Mouse (Mus musculus): ENCODE data around the gene Pon1. TPM values are rescaled to one million over a fixed set of nuclear protein-coding genes. Genes with fewer than 3 reads are reported as not detected.

Gene Pon1
- polyA plus RNA-seq, 1 experiment from 2014 or later = not detected

DNA sequence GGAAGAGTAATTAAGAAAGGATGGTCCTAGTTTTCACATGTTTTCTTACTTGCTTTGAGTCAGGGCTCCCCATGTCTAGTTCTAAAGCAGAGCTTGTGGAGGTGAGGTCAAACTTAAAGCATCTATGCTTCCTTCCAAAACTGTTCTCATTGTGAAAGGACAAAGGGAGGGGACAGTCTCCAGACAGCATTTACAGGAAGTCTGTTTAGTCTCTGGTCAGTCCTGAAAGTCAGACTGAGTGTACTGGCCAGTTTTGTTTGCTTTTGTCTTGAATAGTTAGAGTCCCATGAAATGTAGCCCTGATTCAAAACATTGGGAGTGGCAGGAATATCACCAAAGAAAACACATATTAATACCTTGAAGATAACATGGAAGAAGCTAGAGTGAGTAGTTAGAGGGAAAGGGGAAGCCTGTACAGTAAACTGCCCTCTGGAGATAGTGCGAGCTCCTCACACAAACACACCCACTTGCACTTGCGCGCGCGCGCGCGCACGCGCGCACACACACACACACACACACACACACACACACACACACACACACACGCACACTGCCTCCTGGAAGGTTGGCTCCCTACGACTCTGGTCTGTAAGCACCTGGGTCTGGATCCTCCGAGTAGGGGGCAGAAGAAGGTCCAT, 30.1 kb downstream of the Pon1 start:
- peaks cover 18% of the 10 kb centered on the region for H3K36me3 ChIP-seq (ENCODE audit: control insufficient read depth, insufficient read depth, low read length)
- H3K4me1 ChIP-seq (ENCODE audit: control insufficient read depth in 2 of 2, insufficient read depth in 2 of 2, low read length in 2 of 2) = peaks cover 2 to 4% of the 10 kb centered on the region in 2 experiments; a peak in 2 of 4 replicates
- WGBS = 76% methylated on average over 14 of the region's 14 CpGs
- H3K27me3 ChIP-seq (ENCODE audit: control insufficient read depth, insufficient read depth, low read length) = no peaks in the 10 kb centered on the region
- H3K9me3 ChIP-seq (ENCODE audit: control insufficient read depth, low read length) = no peaks in the 10 kb centered on the region
- H3K4me3 ChIP-seq (ENCODE audit: control insufficient read depth in 1 of 2, insufficient read depth in 1 of 2, low read depth in 1 of 2, low read length in 2 of 2) = no peak overlapping the region
- H3K27ac ChIP-seq (replicated peaks in 1 of 2; ENCODE audit: control insufficient read depth in 1 of 2, insufficient read depth in 1 of 2, low read depth in 2 of 2, low read length in 2 of 2) = peak overlapping the region in 1 of 2 experiments; percentile 46; a peak in 2 of 4 replicates
- no peak overlapping the region for H3K4me2 ChIP-seq (ENCODE audit: low read length)
- no peak overlapping the region for H3K9ac ChIP-seq (ENCODE audit: low read length)
- peak; percentile 65; the same call in 1 of the 2 replicates for ATAC-seq (ENCODE audit: insufficient number of reproducible peaks, insufficient read depth, low FRiP score, low read depth)

DNA sequence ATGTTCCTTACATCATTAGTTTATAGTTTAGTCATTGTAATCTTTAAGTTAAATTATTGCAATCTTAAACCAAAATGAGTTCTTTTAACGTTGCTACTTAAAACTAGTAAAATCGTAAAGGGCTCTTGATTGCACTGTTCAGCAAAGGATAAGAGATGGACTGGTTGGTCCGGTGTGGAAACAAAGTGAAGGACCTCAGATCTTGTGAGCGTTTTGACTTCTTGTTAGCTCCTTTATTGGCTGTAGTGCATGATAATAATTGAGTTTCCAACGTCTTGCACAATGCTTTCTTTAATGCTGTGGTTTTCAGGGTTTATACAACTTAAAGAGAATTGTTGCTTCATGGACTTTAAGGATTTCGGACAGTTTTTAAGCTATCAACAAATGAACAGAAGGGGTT, 31.7 kb downstream of the Pon1 start:
- WGBS = 86% methylated on average over 6 of the region's 6 CpGs
- Histone ChIP-seq H3K27ac (replicated peaks in 1 of 2; ENCODE audit: control insufficient read depth in 1 of 2, insufficient read depth in 1 of 2, low read depth in 2 of 2, low read length in 2 of 2) (no peak overlapping the region), H3K4me2 (ENCODE audit: low read length) (no peak overlapping the region), H3K36me3 (ENCODE audit: control insufficient read depth, insufficient read depth, low read length) (peaks cover 23% of the 10 kb centered on the region), H3K4me3 (ENCODE audit: control insufficient read depth in 1 of 2, insufficient read depth in 1 of 2, low read depth in 1 of 2, low read length in 2 of 2) (no peak overlapping the region), H3K27me3 (ENCODE audit: control insufficient read depth, insufficient read depth, low read length) (no peaks in the 10 kb centered on the region), H3K9me3 (ENCODE audit: control insufficient read depth, low read length) (no peaks in the 10 kb centered on the region), H3K9ac (ENCODE audit: low read length) (no peak overlapping the region), H3K4me1 (ENCODE audit: control insufficient read depth in 2 of 2, insufficient read depth in 2 of 2, low read length in 2 of 2) (peaks cover 0 to 4% of the 10 kb centered on the region in 2 experiments; a peak in 2 of 4 replicates)
- no peak for ATAC-seq (ENCODE audit: insufficient number of reproducible peaks, insufficient read depth, low FRiP score, low read depth)

DNA sequence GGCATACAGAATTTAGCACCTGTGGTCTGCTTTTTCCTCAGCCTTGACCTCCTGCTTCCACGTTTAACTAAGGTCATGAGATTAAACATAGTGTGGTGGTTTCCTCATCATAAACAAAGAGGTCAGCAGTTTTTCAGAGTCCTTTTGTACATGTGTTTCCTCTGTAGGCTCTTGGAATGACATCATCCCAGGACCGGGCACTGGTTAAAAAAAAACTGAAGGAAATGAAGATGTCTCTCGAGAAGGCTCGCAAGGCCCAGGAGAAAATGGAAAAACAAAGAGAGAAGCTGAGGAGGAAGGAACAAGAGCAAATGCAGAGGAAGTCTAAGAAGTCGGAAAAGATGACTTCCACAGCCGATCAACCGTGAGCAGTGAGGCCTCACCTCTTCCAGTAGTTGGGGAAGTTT, 34.4 kb downstream of the Pon1 start:
- no peak overlapping the region for H3K9ac ChIP-seq (ENCODE audit: low read length)
- 68% methylated on average over 7 of the region's 7 CpGs for WGBS
- H3K4me1 ChIP-seq (ENCODE audit: control insufficient read depth in 2 of 2, insufficient read depth in 2 of 2, low read length in 2 of 2) = peaks cover 2 to 11% of the 10 kb centered on the region in 2 experiments; a peak in 3 of 4 replicates
- H3K4me2 ChIP-seq (ENCODE audit: low read length) = no peak overlapping the region
- H3K4me3 ChIP-seq (ENCODE audit: control insufficient read depth in 1 of 2, insufficient read depth in 1 of 2, low read depth in 1 of 2, low read length in 2 of 2) = no peak overlapping the region
- ATAC-seq (ENCODE audit: insufficient number of reproducible peaks, insufficient read depth, low FRiP score, low read depth) = no peak
- no peaks in the 10 kb centered on the region for H3K27me3 ChIP-seq (ENCODE audit: control insufficient read depth, insufficient read depth, low read length)
- H3K27ac ChIP-seq (replicated peaks in 1 of 2; ENCODE audit: control insufficient read depth in 1 of 2, insufficient read depth in 1 of 2, low read depth in 2 of 2, low read length in 2 of 2) = peak overlapping the region in 1 of 2 experiments; percentile 57; a peak in 1 of 4 replicates
- H3K36me3 ChIP-seq (ENCODE audit: control insufficient read depth, insufficient read depth, low read length) = peaks cover 28% of the 10 kb centered on the region
- no peaks in the 10 kb centered on the region for H3K9me3 ChIP-seq (ENCODE audit: control insufficient read depth, low read length)

DNA sequence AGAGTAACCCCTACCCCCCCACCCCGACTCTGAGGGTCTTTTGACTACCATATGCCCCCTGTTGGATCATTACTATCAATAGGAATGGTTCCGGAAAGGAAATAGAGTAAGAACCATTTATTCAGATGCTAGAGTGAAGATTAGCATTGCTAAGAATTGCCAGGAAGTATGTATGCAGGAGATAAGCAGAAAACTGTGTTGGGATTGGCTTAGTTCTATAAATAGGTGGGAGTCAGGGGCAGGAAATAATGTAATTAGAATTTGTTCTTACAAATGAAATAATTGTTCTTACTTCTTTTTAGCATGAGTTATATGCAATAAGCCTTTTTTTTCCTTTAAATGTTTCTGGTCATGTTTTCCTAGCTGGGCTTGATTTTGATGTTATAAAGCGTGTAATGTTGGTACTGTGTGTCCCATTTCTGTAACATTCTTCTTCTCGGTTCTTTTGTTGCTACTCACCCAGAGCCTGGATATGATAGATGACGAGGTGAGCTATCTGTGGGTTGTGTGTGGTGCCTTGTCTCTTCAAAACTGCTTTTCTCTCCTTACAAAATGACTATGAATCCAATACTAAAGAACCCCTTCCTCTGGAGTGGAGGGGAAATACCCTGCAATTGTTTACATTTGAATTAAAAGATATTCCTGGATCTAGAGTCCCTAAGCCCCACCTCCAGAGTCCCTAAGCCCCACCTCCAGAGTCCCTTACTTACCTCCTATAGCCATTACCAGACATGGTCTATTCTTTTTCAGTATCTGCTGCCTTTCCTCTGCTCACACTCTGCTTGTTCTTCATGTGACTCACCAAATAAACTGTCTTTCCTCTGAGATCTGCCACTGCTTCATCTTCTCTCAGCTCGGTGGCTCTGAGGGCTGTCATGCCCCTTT, 37.0 kb downstream of the Pon1 start:
- H3K9me3 ChIP-seq (ENCODE audit: control insufficient read depth, low read length) = no peaks in the 10 kb centered on the region
- peaks cover 34% of the 10 kb centered on the region for H3K36me3 ChIP-seq (ENCODE audit: control insufficient read depth, insufficient read depth, low read length)
- no peak overlapping the region for H3K4me3 ChIP-seq (ENCODE audit: control insufficient read depth in 1 of 2, insufficient read depth in 1 of 2, low read depth in 1 of 2, low read length in 2 of 2)
- H3K27ac ChIP-seq (replicated peaks in 1 of 2; ENCODE audit: control insufficient read depth in 1 of 2, insufficient read depth in 1 of 2, low read depth in 2 of 2, low read length in 2 of 2) = peak overlapping the region; percentile 65 to 68
- no peak overlapping the region for H3K9ac ChIP-seq (ENCODE audit: low read length)
- H3K4me2 ChIP-seq (ENCODE audit: low read length) = no peak overlapping the region
- H3K4me1 ChIP-seq (ENCODE audit: control insufficient read depth in 2 of 2, insufficient read depth in 2 of 2, low read length in 2 of 2) = peaks cover 3 to 21% of the 10 kb centered on the region in 2 experiments; a peak in 3 of 4 replicates
- H3K27me3 ChIP-seq (ENCODE audit: control insufficient read depth, insufficient read depth, low read length) = no peaks in the 10 kb centered on the region
- WGBS = 48% methylated on average over 6 of the region's 6 CpGs
- no peak for ATAC-seq (ENCODE audit: insufficient number of reproducible peaks, insufficient read depth, low FRiP score, low read depth)

DNA sequence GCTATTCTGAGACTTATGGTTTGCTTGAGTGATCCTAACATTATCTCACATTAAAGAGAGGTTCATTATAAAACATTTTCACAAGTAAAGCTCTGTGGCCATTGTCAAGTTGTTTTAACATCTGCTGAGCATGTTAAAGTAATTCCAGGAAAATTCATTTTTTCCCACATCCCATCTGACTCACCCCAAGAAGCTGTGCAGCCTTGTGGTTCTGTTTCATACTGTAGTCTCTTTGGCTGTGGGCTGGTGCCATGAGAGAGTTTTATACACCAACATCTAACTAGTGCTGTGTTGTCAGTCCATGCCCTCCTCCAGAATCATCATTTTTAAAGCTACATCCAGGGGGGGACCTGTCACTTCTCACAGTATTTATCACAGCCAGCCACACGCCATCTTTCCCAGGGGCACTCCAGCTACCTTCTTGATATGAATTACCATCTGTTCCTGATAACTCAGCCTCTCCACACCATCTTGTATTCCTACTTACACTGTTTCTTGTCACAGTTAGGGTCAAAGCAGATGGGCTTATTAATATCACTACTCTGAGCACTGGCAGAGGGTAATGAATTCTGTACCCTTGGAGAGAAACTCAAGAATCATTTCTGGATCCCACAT, 38.3 kb downstream of the Pon1 start:
- no peak overlapping the region for H3K9ac ChIP-seq (ENCODE audit: low read length)
- no peak for ATAC-seq (ENCODE audit: insufficient number of reproducible peaks, insufficient read depth, low FRiP score, low read depth)
- peaks cover 34% of the 10 kb centered on the region for H3K36me3 ChIP-seq (ENCODE audit: control insufficient read depth, insufficient read depth, low read length)
- no peak overlapping the region for H3K4me2 ChIP-seq (ENCODE audit: low read length)
- no peaks in the 10 kb centered on the region for H3K9me3 ChIP-seq (ENCODE audit: control insufficient read depth, low read length)
- H3K27ac ChIP-seq (replicated peaks in 1 of 2; ENCODE audit: control insufficient read depth in 1 of 2, insufficient read depth in 1 of 2, low read depth in 2 of 2, low read length in 2 of 2) = no peak overlapping the region
- no peaks in the 10 kb centered on the region for H3K27me3 ChIP-seq (ENCODE audit: control insufficient read depth, insufficient read depth, low read length)
- 51% methylated on average over 1 of the region's 1 CpGs for WGBS
- H3K4me1 ChIP-seq (ENCODE audit: control insufficient read depth in 2 of 2, insufficient read depth in 2 of 2, low read length in 2 of 2) = peaks cover 10 to 35% of the 10 kb centered on the region in 2 experiments
- H3K4me3 ChIP-seq (ENCODE audit: control insufficient read depth in 1 of 2, insufficient read depth in 1 of 2, low read depth in 1 of 2, low read length in 2 of 2) = no peak overlapping the region

DNA sequence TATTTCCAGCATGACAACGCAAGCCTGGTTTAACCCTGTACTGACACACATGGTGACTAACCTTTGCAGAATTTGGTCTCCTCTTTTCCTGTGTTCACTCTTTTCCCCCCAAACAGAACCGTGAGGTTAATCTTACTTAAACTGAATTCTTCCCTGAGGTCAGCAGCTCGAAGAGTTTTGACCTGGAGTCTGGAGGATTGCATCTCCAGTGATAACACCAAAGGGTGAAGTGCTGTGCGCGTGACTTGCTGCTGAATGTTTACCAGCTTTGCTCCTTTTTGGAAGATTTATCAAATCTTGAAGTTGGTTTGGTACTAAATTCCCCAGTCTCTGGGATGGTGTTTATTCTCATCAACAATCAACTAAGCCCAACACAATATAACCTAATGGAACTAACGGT, 39.0 kb downstream of the Pon1 start:
- H3K9ac ChIP-seq (ENCODE audit: low read length) = no peak overlapping the region
- no peaks in the 10 kb centered on the region for H3K9me3 ChIP-seq (ENCODE audit: control insufficient read depth, low read length)
- H3K27ac ChIP-seq (replicated peaks in 1 of 2; ENCODE audit: control insufficient read depth in 1 of 2, insufficient read depth in 1 of 2, low read depth in 2 of 2, low read length in 2 of 2) = no peak overlapping the region
- peaks cover 27% of the 10 kb centered on the region; the same call in 1 of the 2 replicates for H3K36me3 ChIP-seq (ENCODE audit: control insufficient read depth, insufficient read depth, low read length)
- no peak for ATAC-seq (ENCODE audit: insufficient number of reproducible peaks, insufficient read depth, low FRiP score, low read depth)
- no peak overlapping the region for H3K4me2 ChIP-seq (ENCODE audit: low read length)
- WGBS = 78% methylated on average over 6 of the region's 6 CpGs
- no peak overlapping the region for H3K4me3 ChIP-seq (ENCODE audit: control insufficient read depth in 1 of 2, insufficient read depth in 1 of 2, low read depth in 1 of 2, low read length in 2 of 2)
- H3K27me3 ChIP-seq (ENCODE audit: control insufficient read depth, insufficient read depth, low read length) = no peaks in the 10 kb centered on the region
- peaks cover 13 to 38% of the 10 kb centered on the region in 2 experiments for H3K4me1 ChIP-seq (ENCODE audit: control insufficient read depth in 2 of 2, insufficient read depth in 2 of 2, low read length in 2 of 2)

DNA sequence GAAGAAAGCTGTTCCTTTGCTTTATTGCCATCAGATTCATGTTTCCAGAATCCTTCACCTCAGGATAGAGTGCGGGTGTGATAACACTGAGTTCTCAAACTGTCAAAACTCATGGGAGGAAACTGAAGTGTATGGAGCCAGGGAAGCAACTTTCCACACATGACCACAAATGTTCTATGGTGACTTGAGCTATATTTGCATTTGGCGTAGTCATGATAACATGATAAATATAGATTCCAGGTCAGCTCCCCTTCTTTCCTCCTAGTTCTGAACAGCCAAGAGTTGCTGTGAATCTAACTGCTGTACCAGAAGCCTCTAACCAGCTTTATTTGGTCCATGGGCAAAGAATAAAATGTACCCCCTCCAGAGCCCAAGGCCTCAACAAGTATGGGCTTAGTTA, 41.6 kb downstream of the Pon1 start:
- Histone ChIP-seq H3K27me3 (ENCODE audit: control insufficient read depth, insufficient read depth, low read length) (no peaks in the 10 kb centered on the region), H3K27ac (replicated peaks in 1 of 2; ENCODE audit: control insufficient read depth in 1 of 2, insufficient read depth in 1 of 2, low read depth in 2 of 2, low read length in 2 of 2) (peak overlapping the region in 1 of 2 experiments; percentile 51; a peak in 2 of 4 replicates), H3K4me3 (ENCODE audit: control insufficient read depth in 1 of 2, insufficient read depth in 1 of 2, low read depth in 1 of 2, low read length in 2 of 2) (no peak overlapping the region), H3K36me3 (ENCODE audit: control insufficient read depth, insufficient read depth, low read length) (peaks cover 11% of the 10 kb centered on the region; the same call in 1 of the 2 replicates), H3K4me2 (ENCODE audit: low read length) (0 out of 2 replicates have a peak overlapping the region, but pooled peaks have one; percentile 4), H3K9me3 (ENCODE audit: control insufficient read depth, low read length) (no peaks in the 10 kb centered on the region), H3K9ac (ENCODE audit: low read length) (no peak overlapping the region), H3K4me1 (ENCODE audit: control insufficient read depth in 2 of 2, insufficient read depth in 2 of 2, low read length in 2 of 2) (peaks cover 16 to 40% of the 10 kb centered on the region in 2 experiments)
- no peak for ATAC-seq (ENCODE audit: insufficient number of reproducible peaks, insufficient read depth, low FRiP score, low read depth)
- 31% methylated on average over 2 of the region's 2 CpGs for WGBS

Data from heart, embryonic 14.5 days (tissue).